Mouse (Mus musculus) C2C12 (cell line): ENCODE data around the gene Mrpl37. TPM values are rescaled to one million over a fixed set of nuclear protein-coding genes. Genes with fewer than 3 reads are reported as not detected.

Source experiments
- H3K27me3 ChIP-seq: one replicate; pipeline ENCODE4 v1.6.1; 2011; ENCODE audit not compliant: control insufficient read depth, insufficient read depth, insufficient read length
- H3K36me3 ChIP-seq: one replicate; pipeline ENCODE4 v1.6.1; 2011; ENCODE audit not compliant: control insufficient read depth, insufficient read depth
- H3K4me3 ChIP-seq: one replicate; pipeline ENCODE4 v1.5.1; 2011; ENCODE audit warnings: mild to moderate bottlenecking, control low read depth; ENCODE audit not compliant: poor library complexity, insufficient read depth, severe bottlenecking
- H3K79me2 ChIP-seq: one replicate; pipeline ENCODE4 v1.6.1; 2011; ENCODE audit not compliant: control insufficient read depth, insufficient read depth
- H3K79me3 ChIP-seq: one replicate; pipeline ENCODE4 v1.6.1; 2011; ENCODE audit warnings: low read depth, control low read depth
- H3ac ChIP-seq: one replicate; pipeline ENCODE3; 2011; ENCODE audit warnings: low read depth; ENCODE audit not compliant: control insufficient read depth, insufficient read length
- CEBPB ChIP-seq: IDR thresholded peaks from one replicate; pipeline ENCODE4 v1.6.1; 2011; ENCODE audit warnings: low read depth, mild to moderate bottlenecking, control low read depth, moderate library complexity
- CTCF ChIP-seq: IDR thresholded peaks from one replicate; pipeline ENCODE4 v1.5.1; 2011; ENCODE audit not compliant: control insufficient read depth, insufficient read depth, insufficient read length
- FOSL1 ChIP-seq: IDR thresholded peaks from one replicate; pipeline ENCODE4 v1.8.0; 2011; ENCODE audit warnings: mild to moderate bottlenecking, low read length; ENCODE audit not compliant: poor library complexity, insufficient read depth, severe bottlenecking
- MAX ChIP-seq: IDR thresholded peaks from one replicate; pipeline ENCODE4 v1.6.1; 2011; ENCODE audit warnings: mild to moderate bottlenecking, control low read depth
- MYOD1 ChIP-seq: IDR thresholded peaks from one replicate; pipeline ENCODE4 v1.6.1; 2011; ENCODE audit warnings: low read depth; ENCODE audit not compliant: control insufficient read depth, insufficient read length
- MYOG ChIP-seq: IDR thresholded peaks from one replicate; pipeline ENCODE4 v1.6.1; 2011; ENCODE audit not compliant: control insufficient read depth, insufficient read length; ENCODE audit errors: extremely low read depth
- USF1 ChIP-seq: IDR thresholded peaks from one replicate; pipeline ENCODE4 v1.6.1; 2011; ENCODE audit warnings: low read depth, mild to moderate bottlenecking, control low read depth, moderate library complexity
- polyA plus RNA-seq: library from polyadenylated mRNA; unstranded; fragments of >200 nt; fragmentation: generic; extraction: Trizol; gene quantifications from one replicate; pipeline ENCODE4 v1.2.1, GENCODE M21; 2012; ENCODE audit warnings: missing spikeins

Mrpl37 gene
- polyA plus RNA-seq, 1 experiment, result 75.5 TPM

GRCm38 (mm10) chr4:107048568-107049162, 18.0 kb downstream of the Mrpl37 start:
- Histone ChIP-seq H3K4me3 (no peak overlapping the region), H3K79me3 (no peaks in the 10 kb centered on the region), H3K79me2 (no peaks in the 10 kb centered on the region), H3ac (no peak overlapping the region), H3K27me3 (no peaks in the 10 kb centered on the region), H3K36me3 (peaks cover 43% of the 10 kb centered on the region)
- TF ChIP-seq MYOD1 (no peak), MAX (no peak), CTCF (no peak), FOSL1 (no peak), CEBPB (no peak), MYOG (no peak), USF1 (no peak)

GRCm38 (mm10) chr4:107047806-107048205, 18.9 kb downstream of the Mrpl37 start:
- no peaks in the 10 kb centered on the region for H3K79me3 ChIP-seq
- peaks cover 43% of the 10 kb centered on the region for H3K36me3 ChIP-seq
- TF ChIP-seq FOSL1, result no peak
- TF ChIP-seq USF1, result no peak
- no peak for TF ChIP-seq CTCF
- TF ChIP-seq CEBPB, result no peak
- no peak for TF ChIP-seq MYOD1
- TF ChIP-seq MYOG, result no peak
- no peak for TF ChIP-seq MAX
- H3K79me2 ChIP-seq, result no peaks in the 10 kb centered on the region
- H3K27me3 ChIP-seq, result no peaks in the 10 kb centered on the region
- no peak overlapping the region for H3ac ChIP-seq
- H3K4me3 ChIP-seq, result no peak overlapping the region

GRCm38 (mm10) chr4:107045188-107045587, 21.5 kb downstream of the Mrpl37 start:
- peaks cover 64% of the 10 kb centered on the region for H3K36me3 ChIP-seq

GRCm38 (mm10) chr4:107042304-107042703, 24.4 kb downstream of the Mrpl37 start:
- Histone ChIP-seq H3K27me3 (no peaks in the 10 kb centered on the region), H3K36me3 (peaks cover 63% of the 10 kb centered on the region), H3ac (no peak overlapping the region), H3K79me2 (no peaks in the 10 kb centered on the region), H3K4me3 (no peak overlapping the region), H3K79me3 (no peaks in the 10 kb centered on the region)
- TF ChIP-seq MAX, result no peak
- TF ChIP-seq MYOG, result no peak
- TF ChIP-seq FOSL1, result no peak
- TF ChIP-seq USF1, result no peak
- TF ChIP-seq CEBPB, result no peak
- no peak for TF ChIP-seq CTCF
- TF ChIP-seq MYOD1, result no peak

More at GRCm38 (mm10) chr4:107045188-107045587, 21.5 kb downstream of the Mrpl37 start:
- Histone ChIP-seq H3K27me3 (no peaks in the 10 kb centered on the region), H3K4me3 (no peak overlapping the region), H3K79me2 (no peaks in the 10 kb centered on the region), H3K79me3 (no peaks in the 10 kb centered on the region), H3ac (no peak overlapping the region)
- no peak for TF ChIP-seq CEBPB
- no peak for TF ChIP-seq USF1
- no peak for TF ChIP-seq CTCF
- TF ChIP-seq MYOG, result no peak
- TF ChIP-seq MYOD1, result no peak
- no peak for TF ChIP-seq MAX
- no peak for TF ChIP-seq FOSL1

- H3K36me3 ChIP-seq, result peaks cover 47% of the 10 kb centered on the region
- no peaks in the 10 kb centered on the region for H3K79me3 ChIP-seq
- no peaks in the 10 kb centered on the region for H3K27me3 ChIP-seq
- no peak overlapping the region for H3ac ChIP-seq
- TF ChIP-seq MAX (no peak), MYOD1 (no peak), MYOG (no peak), FOSL1 (no peak), CEBPB (no peak), CTCF (no peak), USF1 (no peak)
- H3K4me3 ChIP-seq, result no peak overlapping the region
- no peaks in the 10 kb centered on the region for H3K79me2 ChIP-seq
Measured at GRCm38 (mm10) chr4:107039270-107039669, 27.4 kb downstream of the Mrpl37 start.

GRCm38 (mm10) chr4:107038303-107038702, 28.4 kb downstream of the Mrpl37 start:
- TF ChIP-seq USF1 (no peak), FOSL1 (no peak)
- no peaks in the 10 kb centered on the region for H3K79me3 ChIP-seq
- H3K4me3 ChIP-seq, result no peak overlapping the region
- peaks cover 43% of the 10 kb centered on the region for H3K36me3 ChIP-seq
- no peak overlapping the region for H3ac ChIP-seq
- no peaks in the 10 kb centered on the region for H3K79me2 ChIP-seq
- H3K27me3 ChIP-seq, result no peaks in the 10 kb centered on the region
